Mouse (Mus musculus): ENCODE measurements around the gene Dlx4. TPM values are rescaled to one million over a fixed set of nuclear protein-coding genes. Genes with fewer than 3 reads are reported as not detected.

The Dlx4 gene
- polyA plus RNA-seq (2014; fragmentation: Illumina TruSeq; extraction: RNeasy Lipid Tissue Mini Kit (QIAGEN cat#74804); ENCODE audit: low read depth, low replicate concordance) = not detected

GRCm38 (mm10) chr11:95145851-95146403 lies at the start of gene Dlx4:
TSS of gene Dlx4 (minus strand) at chr11:95146263.

DNA sequence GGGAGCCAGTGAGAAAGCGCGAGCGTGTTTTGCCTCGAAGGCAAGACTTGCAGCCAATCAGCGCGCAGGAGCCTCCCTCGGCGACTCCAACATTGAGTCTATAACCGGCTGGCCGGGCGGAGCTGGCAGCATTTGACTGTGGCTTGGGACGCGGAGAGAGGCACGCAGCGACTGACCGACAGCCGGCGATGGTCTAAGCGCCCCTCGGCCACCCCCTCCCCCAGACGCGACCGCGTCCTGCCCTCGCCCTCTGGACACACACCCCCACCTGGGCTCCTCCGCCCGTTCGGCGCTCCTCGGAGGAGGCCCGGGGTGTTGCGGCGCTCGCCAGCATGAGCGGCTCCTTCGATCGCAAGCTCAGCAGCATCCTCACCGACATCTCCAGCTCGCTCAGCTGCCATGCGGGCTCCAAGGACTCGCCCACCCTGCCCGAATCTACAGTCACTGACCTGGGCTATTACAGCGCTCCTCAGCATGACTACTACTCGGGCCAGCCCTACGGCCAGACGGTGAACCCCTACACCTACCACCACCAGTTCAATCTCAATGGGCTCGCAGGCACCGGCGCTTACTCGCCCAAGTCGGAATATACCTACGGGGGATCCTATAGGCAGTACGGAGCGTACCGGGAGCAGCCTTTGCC lies 26.0 kb downstream of the Dlx4 start, which contains the start of gene Dlx3:
TSS of gene Dlx3 (plus strand) at position 130 of the 643 bp plus-strand sequence.

Other genes with a start within 250 kb of the Dlx4 start
- gene Col1a1, start 210.0 kb downstream of the Dlx4 start, polyA plus RNA-seq (2014; fragmentation: Illumina TruSeq; extraction: RNeasy Lipid Tissue Mini Kit (QIAGEN cat#74804); ENCODE audit: low read depth, low replicate concordance) = 7.6 TPM
- gene Hils1, start 178.7 kb downstream of the Dlx4 start, polyA plus RNA-seq (2014; fragmentation: Illumina TruSeq; extraction: RNeasy Lipid Tissue Mini Kit (QIAGEN cat#74804); ENCODE audit: low read depth, low replicate concordance) = not detected
- not detected for gene Sgca, start 169.9 kb downstream of the Dlx4 start, polyA plus RNA-seq (2014; fragmentation: Illumina TruSeq; extraction: RNeasy Lipid Tissue Mini Kit (QIAGEN cat#74804); ENCODE audit: low read depth, low replicate concordance)
- 21.6 TPM for gene Ppp1r9b, start 155.2 kb downstream of the Dlx4 start, polyA plus RNA-seq (2014; fragmentation: Illumina TruSeq; extraction: RNeasy Lipid Tissue Mini Kit (QIAGEN cat#74804); ENCODE audit: low read depth, low replicate concordance)
- not detected for gene Samd14, start 136.4 kb downstream of the Dlx4 start, polyA plus RNA-seq (2014; fragmentation: Illumina TruSeq; extraction: RNeasy Lipid Tissue Mini Kit (QIAGEN cat#74804); ENCODE audit: low read depth, low replicate concordance)
- 4.2 TPM for gene Pdk2, start 104.9 kb downstream of the Dlx4 start, polyA plus RNA-seq (2014; fragmentation: Illumina TruSeq; extraction: RNeasy Lipid Tissue Mini Kit (QIAGEN cat#74804); ENCODE audit: low read depth, low replicate concordance)
- 1.1 TPM for gene Itga3, start 69.5 kb downstream of the Dlx4 start, polyA plus RNA-seq (2014; fragmentation: Illumina TruSeq; extraction: RNeasy Lipid Tissue Mini Kit (QIAGEN cat#74804); ENCODE audit: low read depth, low replicate concordance)
- not detected for gene Dlx3, start 26.1 kb downstream of the Dlx4 start, polyA plus RNA-seq (2014; fragmentation: Illumina TruSeq; extraction: RNeasy Lipid Tissue Mini Kit (QIAGEN cat#74804); ENCODE audit: low read depth, low replicate concordance)
- not detected for gene Tac4, start 115.3 kb upstream of the Dlx4 start, polyA plus RNA-seq (2014; fragmentation: Illumina TruSeq; extraction: RNeasy Lipid Tissue Mini Kit (QIAGEN cat#74804); ENCODE audit: low read depth, low replicate concordance)
- 44.8 TPM for gene Kat7, start 164.0 kb upstream of the Dlx4 start, polyA plus RNA-seq (2014; fragmentation: Illumina TruSeq; extraction: RNeasy Lipid Tissue Mini Kit (QIAGEN cat#74804); ENCODE audit: low read depth, low replicate concordance)
- 2.0 TPM for gene Fam117a, start 190.8 kb upstream of the Dlx4 start, polyA plus RNA-seq (2014; fragmentation: Illumina TruSeq; extraction: RNeasy Lipid Tissue Mini Kit (QIAGEN cat#74804); ENCODE audit: low read depth, low replicate concordance)
- 48.8 TPM for gene Slc35b1, start 238.4 kb upstream of the Dlx4 start, polyA plus RNA-seq (2014; fragmentation: Illumina TruSeq; extraction: RNeasy Lipid Tissue Mini Kit (QIAGEN cat#74804); ENCODE audit: low read depth, low replicate concordance)

All from adrenal gland, adult 10 weeks (tissue).